Mouse (Mus musculus) retina, postnatal 7 days (tissue): ENCODE measurements around the gene Gm4869.

ENCODE experiments used
- DNase-seq: peaks from one replicate; pipeline ENCODE4 v3.0.0-alpha.2; 2012; ENCODE audit warnings: low read depth, low spot score

The Gm4869 gene

DNA sequence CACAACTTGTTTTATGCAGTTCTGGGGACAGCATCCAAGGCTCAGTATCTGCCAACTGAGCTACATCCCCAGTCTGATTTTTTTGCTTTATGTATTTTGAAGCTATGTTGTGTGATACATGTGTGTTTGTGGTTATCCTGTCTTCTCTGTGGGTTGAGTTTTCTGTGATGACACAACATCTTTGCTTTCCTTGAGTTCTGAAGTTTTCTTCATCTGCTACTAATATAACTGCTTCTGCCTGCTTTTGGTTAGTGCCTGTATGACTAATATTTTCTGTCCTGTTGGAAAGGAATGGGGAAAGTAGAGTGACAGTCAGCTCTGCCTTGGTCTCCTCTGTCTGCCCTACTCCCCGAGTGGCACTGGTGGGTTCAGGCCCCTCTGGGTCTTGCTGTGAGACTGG, 75.8 kb downstream of the Gm4869 start:
- no peak for DNase-seq

DNA sequence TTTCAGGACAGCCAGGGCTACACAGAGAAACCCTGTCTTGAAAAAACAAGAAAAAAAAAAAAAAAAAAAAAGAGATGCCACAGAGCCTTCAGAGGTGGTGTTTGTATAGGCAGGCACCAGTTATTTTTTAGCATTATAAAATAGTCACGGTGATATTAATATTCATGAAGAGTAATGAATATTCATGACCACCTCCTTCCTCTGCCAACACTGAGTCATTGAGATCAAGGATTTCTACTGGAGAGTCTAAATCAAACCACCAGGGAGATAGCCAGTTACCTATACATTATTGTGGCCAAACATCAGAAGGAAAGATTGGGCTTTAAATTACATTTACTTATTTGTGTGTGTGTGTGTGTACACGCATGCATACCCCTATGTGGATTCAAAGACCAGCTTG, 81.3 kb downstream of the Gm4869 start:
- no peak for DNase-seq

DNA sequence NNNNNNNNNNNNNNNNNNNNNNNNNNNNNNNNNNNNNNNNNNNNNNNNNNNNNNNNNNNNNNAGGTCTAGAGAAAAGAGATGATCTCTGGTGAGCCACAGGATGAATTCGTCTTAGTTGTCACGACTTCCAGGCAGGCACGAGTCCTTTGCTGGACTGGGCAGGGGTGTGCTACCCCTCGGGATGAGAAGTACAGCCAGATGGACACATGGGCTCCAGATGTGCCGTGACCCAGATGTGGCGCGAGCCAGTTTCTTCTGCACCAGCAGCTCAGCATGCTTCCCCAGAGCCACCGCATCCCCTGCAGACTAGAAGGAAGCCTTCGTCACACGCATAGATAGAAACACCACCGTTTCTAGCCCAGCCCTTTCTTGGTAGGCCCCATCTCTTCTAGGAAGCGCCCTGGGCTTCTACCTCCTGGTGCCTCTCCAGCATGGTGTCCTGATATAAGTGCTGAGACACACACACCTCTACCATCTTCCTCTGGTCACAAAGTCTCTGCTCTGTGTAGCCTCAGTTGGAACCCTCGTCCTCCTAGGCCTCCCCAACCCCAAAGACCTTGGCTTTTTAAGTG, 92.8 kb downstream of the Gm4869 start:
- no peak for DNase-seq

DNA sequence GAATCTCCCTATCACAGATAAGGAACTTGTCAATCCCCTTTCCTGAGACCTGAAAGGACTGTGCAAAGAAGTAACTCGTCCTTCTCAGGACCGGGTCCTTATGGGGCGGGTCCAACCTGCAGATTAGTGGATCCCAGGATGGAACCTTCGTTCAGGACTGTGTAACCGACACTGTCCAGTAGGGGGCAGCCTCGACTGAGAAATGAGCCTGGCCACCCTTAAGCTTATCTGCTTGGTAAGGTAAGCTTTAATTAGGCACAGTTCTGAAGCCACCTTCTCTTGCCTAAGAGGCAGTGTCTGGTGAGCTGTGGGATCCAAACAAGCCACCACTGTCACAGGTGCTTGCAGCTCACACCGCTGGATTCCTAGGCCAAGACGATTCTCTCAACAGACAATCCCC, 94.7 kb downstream of the Gm4869 start:
- DNase-seq: peak; percentile 84

DNA sequence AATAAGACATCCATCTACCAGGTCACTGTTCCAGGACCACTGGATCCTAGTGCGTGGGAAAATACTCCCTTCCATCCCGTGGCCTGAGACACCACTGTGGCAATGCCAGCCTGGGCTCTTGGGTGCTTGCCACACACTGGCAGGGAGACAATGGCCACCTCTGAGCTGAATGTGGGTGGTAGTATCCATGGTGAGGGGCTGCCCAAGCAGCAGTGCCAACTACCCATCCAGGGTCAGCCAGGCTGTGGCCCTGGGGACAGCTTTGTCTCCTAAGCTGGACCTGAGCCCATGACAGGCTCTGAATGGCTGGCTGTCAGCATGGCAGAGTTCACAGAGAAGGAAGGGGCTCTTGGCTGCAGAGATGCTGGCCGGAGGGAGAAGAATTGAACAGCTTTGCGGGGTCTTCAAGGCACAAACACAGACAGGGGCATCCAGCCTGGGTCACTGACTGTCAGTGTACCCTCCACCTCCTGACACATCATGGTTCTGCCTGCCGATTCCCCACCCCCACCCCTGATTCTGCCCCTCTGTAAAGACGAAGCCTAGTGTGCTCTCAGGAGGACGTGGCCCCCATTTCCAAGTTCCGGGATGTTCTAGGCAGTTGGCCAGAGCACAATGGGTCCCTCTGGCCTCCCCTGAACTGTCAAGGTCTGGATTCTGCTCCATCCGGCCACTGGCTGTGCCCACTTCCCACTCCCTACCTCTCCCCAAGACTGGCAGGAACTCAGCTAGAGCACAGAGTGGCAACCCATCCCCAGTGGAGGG, 97.5 kb downstream of the Gm4869 start:
- no peak for DNase-seq
